Mouse (Mus musculus) forebrain, postnatal 0 days (tissue): ENCODE data around the gene P2ry4. TPM values are rescaled to one million over a fixed set of nuclear protein-coding genes. Genes with fewer than 3 reads are reported as not detected.

Source experiments
- ATAC-seq: fragments of 200-750 bp; cut with Nextera tagmentation; 2 replicates; pipeline ENCODE4 v1.8.0; 2017; ENCODE audit warnings: mild to moderate bottlenecking, moderate library complexity
- DNase-seq: peaks from one replicate; pipeline ENCODE4 v3.0.0-alpha.2; 2015
- H3K27ac ChIP-seq: fragments of 300-500 bp; sonication (generic); 2 replicates; pipeline ENCODE4 v1.5.1; 2014; ENCODE audit warnings: low read depth, mild to moderate bottlenecking, antibody characterized with exemption, low read length, moderate library complexity, mixed read lengths
- H3K27me3 ChIP-seq: fragments of 300-500 bp; sonication (generic); 2 replicates; pipeline ENCODE4 v1.6.1; 2014; ENCODE audit warnings: mild to moderate bottlenecking, low read length, mixed read lengths; ENCODE audit not compliant: insufficient read depth
- H3K36me3 ChIP-seq: fragments of 300-500 bp; sonication (generic); 2 replicates; pipeline ENCODE4 v1.6.1; 2014; ENCODE audit warnings: mild to moderate bottlenecking, moderate library complexity; ENCODE audit not compliant: insufficient read depth
- H3K4me1 ChIP-seq: fragments of 300-500 bp; sonication (generic); 2 replicates; pipeline ENCODE4 v1.6.1; 2014; ENCODE audit warnings: antibody characterized with exemption; ENCODE audit not compliant: insufficient read depth
- H3K4me2 ChIP-seq: fragments of 300-500 bp; sonication (generic); 2 replicates; pipeline ENCODE4 v1.6.1; 2014; ENCODE audit warnings: low read depth, mild to moderate bottlenecking, moderate library complexity
- H3K4me3 ChIP-seq: fragments of 300-500 bp; sonication (generic); 2 replicates; pipeline ENCODE4 v1.5.1; 2014; ENCODE audit warnings: low read depth, low read length, mixed read lengths
- H3K9ac ChIP-seq: fragments of 300-500 bp; sonication (generic); 2 replicates; pipeline ENCODE4 v1.6.1; 2014; ENCODE audit warnings: mild to moderate bottlenecking
- H3K9me3 ChIP-seq: fragments of 300-500 bp; sonication (generic); 2 replicates; pipeline ENCODE4 v1.6.1; 2016; ENCODE audit warnings: low read length
- CTCF ChIP-seq: sonication (generic); IDR thresholded peaks from 2 replicates; pipeline ENCODE4 v1.5.1; 2016; ENCODE audit warnings: antibody characterized with exemption, control low read depth, low read depth
- WGBS: fragments of 180-500 bp; shearing (Covaris S2); extraction: QIAGEN DNeasy Blood & Tissue Kit; methylation state at CpG from one replicate; pipeline ENCODE4 v1.1.7; 2014; 5-methylcytosine and 5-hydroxymethylcytosine counted together
- polyA plus RNA-seq: library from polyadenylated mRNA; unstranded; fragments of >200 nt; fragmentation: Nextera tagmentation; extraction: Ambion mirVana; gene quantifications from 2 replicates; pipeline ENCODE4 v1.2.1, GENCODE M21; 2015
- total RNA-seq: library from RNA; depleted of rRNA; stranded (reverse); fragments of >200 nt; gene quantifications from 2 replicates; pipeline ENCODE4 v1.2.3, GENCODE M21; 2014; rRNA removed

P2ry4 gene
- total RNA-seq (not detected in 2 replicates), polyA plus RNA-seq (not detected in 2 replicates)

DNA sequence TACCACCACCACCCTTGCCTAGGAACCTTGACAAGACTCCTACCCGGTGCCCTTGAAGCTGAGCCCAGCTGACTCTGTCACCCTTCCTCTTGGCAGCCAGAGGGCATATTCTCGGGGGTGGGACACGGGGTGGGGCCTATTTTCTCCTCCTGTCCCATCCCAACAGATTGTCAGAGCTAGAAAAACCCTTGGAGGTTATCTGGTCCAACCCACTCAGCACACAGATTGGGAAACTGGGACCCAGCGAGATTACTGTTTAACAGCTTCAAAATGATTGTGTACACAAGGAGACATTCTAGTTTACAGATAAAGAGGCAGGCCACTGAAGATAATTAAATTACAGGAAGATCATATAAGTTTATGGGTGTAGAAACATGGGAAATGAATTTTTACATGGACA is at the start of gene P2ry4:
TSS of gene P2ry4 (minus strand) at position 79 of the 400 bp plus-strand sequence.
- H3K4me3 ChIP-seq: no peak within 1 kb of the TSS
- H3K27me3 ChIP-seq: no peaks in the 10 kb centered on the region
- no peak within 1 kb of the TSS for H3K9ac ChIP-seq
- no peak for TF ChIP-seq CTCF
- no peak for DNase-seq
- H3K36me3 ChIP-seq: no peaks in the 10 kb centered on the region
- H3K9me3 ChIP-seq: no peaks in the 10 kb centered on the region
- no peak for ATAC-seq
- no peaks in the 10 kb centered on the region for H3K4me1 ChIP-seq
- H3K27ac ChIP-seq: no peak within 1 kb of the TSS
- WGBS: 68% methylated on average over 4 of the region's 4 CpGs
- H3K4me2 ChIP-seq: no peak within 1 kb of the TSS

DNA sequence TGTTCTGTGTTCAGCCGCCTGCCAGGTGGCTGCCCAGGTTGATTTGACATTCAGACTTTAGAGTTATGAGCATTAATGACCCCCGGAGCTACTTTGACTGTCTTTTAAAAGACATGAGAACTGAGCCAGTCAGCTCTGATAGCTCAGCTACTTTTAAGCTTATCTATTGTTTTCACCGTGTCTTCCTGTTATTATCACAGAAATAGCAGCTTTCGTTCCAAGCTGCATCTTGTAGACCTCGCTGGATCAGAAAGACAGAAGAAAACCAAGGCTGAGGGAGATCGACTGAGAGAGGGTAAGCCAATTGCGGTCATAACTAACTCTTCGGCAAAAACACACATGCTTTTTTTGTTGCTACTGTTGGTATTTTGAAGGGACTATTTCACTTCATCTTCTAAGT is 43.8 kb upstream of the P2ry4 start:
- Histone ChIP-seq H3K9ac (no peak overlapping the region), H3K27me3 (no peaks in the 10 kb centered on the region), H3K27ac (no peak overlapping the region), H3K9me3 (no peaks in the 10 kb centered on the region), H3K4me3 (no peak overlapping the region), H3K4me2 (no peak overlapping the region), H3K4me1 (no peaks in the 10 kb centered on the region), H3K36me3 (no peaks in the 10 kb centered on the region)
- TF ChIP-seq CTCF: no peak
- 92% methylated on average over 8 of the region's 8 CpGs for WGBS
- DNase-seq (no peak), ATAC-seq (no peak)

DNA sequence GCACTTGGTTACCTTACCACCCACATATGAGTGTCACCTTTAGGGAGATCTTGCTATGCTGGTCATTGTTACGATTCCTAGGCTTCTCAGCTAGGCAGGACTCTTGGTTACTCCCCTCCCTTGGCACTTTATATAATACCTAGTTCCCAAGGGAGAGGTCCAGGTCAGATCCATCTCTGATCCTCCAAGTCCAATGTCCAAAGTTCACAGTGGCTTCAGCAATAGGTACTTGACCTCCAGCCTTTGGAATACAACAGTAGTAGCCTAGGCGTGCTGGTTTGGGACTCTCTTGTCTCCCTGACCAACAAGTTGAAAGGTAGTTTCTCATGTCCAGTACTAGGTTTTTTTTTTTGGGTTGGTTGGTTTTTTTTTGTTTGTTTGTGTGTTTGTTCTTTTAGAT is 34.4 kb upstream of the P2ry4 start:
- Histone ChIP-seq H3K4me1 (peaks cover 4% of the 10 kb centered on the region; the same call in 1 of the 2 replicates), H3K27ac (no peak overlapping the region), H3K27me3 (no peaks in the 10 kb centered on the region), H3K36me3 (no peaks in the 10 kb centered on the region), H3K9me3 (no peaks in the 10 kb centered on the region), H3K4me2 (no peak overlapping the region), H3K4me3 (no peak overlapping the region), H3K9ac (no peak overlapping the region)
- TF ChIP-seq CTCF: no peak
- ATAC-seq: no peak
- no peak for DNase-seq
- 87% methylated on average over 2 of the region's 2 CpGs for WGBS

DNA sequence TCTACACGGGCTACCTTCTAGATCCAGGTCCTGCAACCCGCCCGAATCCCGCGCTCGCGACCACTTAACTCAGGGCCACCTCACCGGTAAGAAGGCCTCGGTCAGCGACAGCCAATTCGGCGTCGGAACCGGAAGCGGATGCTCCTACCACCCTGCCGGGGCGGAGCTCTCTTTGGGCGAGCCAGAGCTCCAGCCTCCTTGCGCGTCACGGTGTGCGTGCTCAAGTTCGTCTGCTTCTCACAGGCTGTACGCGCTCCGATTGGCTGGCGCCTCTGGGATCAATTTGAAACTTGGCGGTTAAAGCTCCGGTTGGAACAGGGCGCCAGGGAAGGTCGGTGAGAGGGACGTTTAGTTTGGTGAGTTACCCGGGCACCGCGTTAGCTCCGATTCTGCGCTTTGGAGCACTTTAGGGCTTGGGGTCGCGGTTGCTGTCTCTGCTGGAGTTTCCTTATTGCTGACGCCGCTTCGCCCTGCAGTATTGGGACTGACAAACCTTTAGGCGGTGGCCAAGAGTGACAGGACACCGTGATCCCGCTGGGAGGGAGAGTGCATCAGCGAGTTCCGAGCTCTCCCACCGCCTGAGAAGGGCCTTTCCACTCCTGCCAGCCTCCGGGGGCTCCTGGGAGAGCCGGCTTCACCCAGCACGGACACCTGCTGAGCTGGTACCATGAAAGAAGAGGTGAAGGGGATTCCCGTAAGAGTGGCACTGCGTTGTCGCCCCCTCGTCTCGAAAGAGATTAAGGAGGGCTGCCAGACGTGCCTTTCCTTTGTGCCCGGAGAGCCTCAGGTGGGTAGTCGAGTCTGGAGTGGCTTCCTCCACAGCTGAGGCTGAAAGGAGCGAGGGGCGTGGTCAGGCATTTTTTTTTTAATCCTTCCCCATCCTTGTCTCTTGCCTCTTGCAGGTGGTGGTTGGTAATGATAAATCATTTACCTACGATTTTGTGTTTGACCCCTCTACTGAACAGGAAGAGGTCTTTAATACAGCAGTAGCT is 31.4 kb upstream of the P2ry4 start, which contains the start of gene Pdzd11:
TSS of gene Pdzd11 (minus strand) at position 767 of the 992 bp plus-strand sequence.
- H3K4me1 ChIP-seq: peaks cover 4% of the 10 kb centered on the region; the same call in 1 of the 2 replicates
- WGBS: 27% methylated on average over 62 of the region's 62 CpGs
- peaks cover 9% of the 10 kb centered on the region; the same call in 1 of the 2 replicates for H3K36me3 ChIP-seq
- H3K4me3 ChIP-seq: peak within 1 kb of the TSS; percentile 50
- 0 out of 2 replicates have a peak within 1 kb of the TSS, but pooled peaks have one; percentile 29 for H3K27ac ChIP-seq
- no peak for TF ChIP-seq CTCF
- H3K9ac ChIP-seq: peak within 1 kb of the TSS; percentile 60
- no peaks in the 10 kb centered on the region for H3K27me3 ChIP-seq
- no peaks in the 10 kb centered on the region for H3K9me3 ChIP-seq
- H3K4me2 ChIP-seq: peak within 1 kb of the TSS; percentile 70
- ATAC-seq (peak; percentile 100), DNase-seq (peak; percentile 93)

DNA sequence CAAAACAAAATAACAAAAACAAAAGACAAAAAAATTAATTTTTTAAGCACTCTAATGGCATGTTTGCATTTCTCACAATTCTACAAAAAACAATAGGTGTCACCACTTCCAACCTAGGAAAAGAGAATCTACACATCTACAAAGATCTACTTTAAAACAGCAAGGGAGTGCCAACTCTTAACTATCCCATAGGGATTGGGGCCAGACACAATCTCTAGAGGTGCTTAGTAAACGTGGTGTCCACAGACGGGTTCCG is 30.8 kb upstream of the P2ry4 start, which contains the start of gene Kif4:
TSS of gene Kif4 (plus strand) at position 192 of the 256 bp plus-strand sequence.
- no peaks in the 10 kb centered on the region for H3K27me3 ChIP-seq
- H3K27ac ChIP-seq: 0 out of 2 replicates have a peak within 1 kb of the TSS, but pooled peaks have one; percentile 29
- peaks cover 4% of the 10 kb centered on the region; the same call in 1 of the 2 replicates for H3K4me1 ChIP-seq
- peak within 1 kb of the TSS; percentile 50 for H3K4me3 ChIP-seq
- peak within 1 kb of the TSS; percentile 70 for H3K4me2 ChIP-seq
- 20% methylated on average over 3 of the region's 3 CpGs for WGBS
- H3K36me3 ChIP-seq: peaks cover 9% of the 10 kb centered on the region; the same call in 1 of the 2 replicates
- ATAC-seq (no peak), DNase-seq (no peak)
- peak within 1 kb of the TSS; percentile 60 for H3K9ac ChIP-seq
- no peaks in the 10 kb centered on the region for H3K9me3 ChIP-seq
- TF ChIP-seq CTCF: no peak

DNA sequence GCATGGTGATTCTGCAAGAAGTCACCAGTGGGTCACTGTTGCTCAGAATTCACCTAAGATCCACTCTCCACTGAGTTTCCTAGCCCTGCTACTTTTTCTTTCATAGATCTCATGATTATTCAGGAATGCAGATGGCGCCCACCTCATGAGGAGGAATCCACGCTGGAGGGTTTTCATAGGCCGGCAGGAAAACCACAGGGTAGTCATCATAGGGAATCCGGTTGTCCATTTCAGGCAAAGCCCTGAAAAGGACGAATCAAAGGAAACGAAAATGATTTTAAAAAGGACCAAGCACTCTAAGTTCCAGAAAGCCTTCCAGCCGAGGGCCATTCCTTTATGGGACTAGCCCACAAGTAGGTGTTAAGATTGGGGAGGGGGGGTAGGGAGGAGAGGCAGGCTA is 30.5 kb upstream of the P2ry4 start:
- Histone ChIP-seq H3K27me3 (no peaks in the 10 kb centered on the region), H3K4me2 (peak overlapping the region; percentile 46), H3K27ac (no peak overlapping the region), H3K4me1 (peaks cover 4% of the 10 kb centered on the region; the same call in 1 of the 2 replicates), H3K9ac (peak overlapping the region; percentile 60; the same call in 1 of the 2 replicates), H3K9me3 (no peaks in the 10 kb centered on the region), H3K4me3 (peak overlapping the region; percentile 50), H3K36me3 (peaks cover 9% of the 10 kb centered on the region; the same call in 1 of the 2 replicates)
- 46% methylated on average over 7 of the region's 7 CpGs for WGBS
- ATAC-seq (no peak), DNase-seq (peak; percentile 2)
- TF ChIP-seq CTCF: no peak

DNA sequence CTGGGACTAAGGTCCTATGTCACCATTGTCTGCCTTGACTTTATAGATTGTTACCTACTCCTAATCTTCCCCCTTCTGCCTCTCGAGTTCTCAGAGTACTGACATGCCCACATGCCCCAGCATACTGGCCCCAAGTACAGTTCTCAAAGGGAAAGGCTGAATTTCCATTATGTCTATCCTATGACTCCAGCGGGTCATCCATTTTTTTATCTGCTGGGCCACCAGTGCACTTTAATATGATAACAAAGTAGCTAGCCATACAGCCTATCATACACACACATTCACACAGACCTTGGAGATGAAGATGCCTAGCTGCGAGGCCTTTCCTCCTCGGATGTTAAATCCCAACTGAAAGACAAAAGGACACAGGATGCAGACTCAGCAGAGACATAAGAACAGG is 29.6 kb upstream of the P2ry4 start:
- WGBS: 92% methylated on average over 4 of the region's 4 CpGs
- ATAC-seq (no peak), DNase-seq (no peak)
- Histone ChIP-seq H3K9me3 (no peaks in the 10 kb centered on the region), H3K27me3 (no peaks in the 10 kb centered on the region), H3K36me3 (peaks cover 9% of the 10 kb centered on the region; the same call in 1 of the 2 replicates), H3K4me2 (no peak overlapping the region), H3K4me3 (no peak overlapping the region), H3K4me1 (peaks cover 4% of the 10 kb centered on the region; the same call in 1 of the 2 replicates), H3K27ac (no peak overlapping the region), H3K9ac (no peak overlapping the region)
- TF ChIP-seq CTCF: no peak
